Mouse (Mus musculus): ENCODE measurements around the gene 9130019O22Rik.

GRCm38 (mm10) chr7:127402980-127403379 lies 16.0 kb upstream of the 9130019O22Rik start:
- TF ChIP-seq POLR2A (IDR thresholded peaks at IDR 0.05; ENCODE audit: borderline replicate concordance, extremely low read depth, insufficient read depth, insufficient read length, poor library complexity, severe bottlenecking): no peak
- TF ChIP-seq CTCF (IDR thresholded peaks at IDR 0.05; ENCODE audit: borderline replicate concordance, extremely low read depth, insufficient read depth, insufficient read length): no peak
